Mouse (Mus musculus): ENCODE measurements around the gene Mfsd11.
"Not testable (repeated sequence)": the region's sequence is repeated elsewhere in the genome, so short reads cannot be mapped to it uniquely, and the experiment has no call there.

The Mfsd11 gene

DNA sequence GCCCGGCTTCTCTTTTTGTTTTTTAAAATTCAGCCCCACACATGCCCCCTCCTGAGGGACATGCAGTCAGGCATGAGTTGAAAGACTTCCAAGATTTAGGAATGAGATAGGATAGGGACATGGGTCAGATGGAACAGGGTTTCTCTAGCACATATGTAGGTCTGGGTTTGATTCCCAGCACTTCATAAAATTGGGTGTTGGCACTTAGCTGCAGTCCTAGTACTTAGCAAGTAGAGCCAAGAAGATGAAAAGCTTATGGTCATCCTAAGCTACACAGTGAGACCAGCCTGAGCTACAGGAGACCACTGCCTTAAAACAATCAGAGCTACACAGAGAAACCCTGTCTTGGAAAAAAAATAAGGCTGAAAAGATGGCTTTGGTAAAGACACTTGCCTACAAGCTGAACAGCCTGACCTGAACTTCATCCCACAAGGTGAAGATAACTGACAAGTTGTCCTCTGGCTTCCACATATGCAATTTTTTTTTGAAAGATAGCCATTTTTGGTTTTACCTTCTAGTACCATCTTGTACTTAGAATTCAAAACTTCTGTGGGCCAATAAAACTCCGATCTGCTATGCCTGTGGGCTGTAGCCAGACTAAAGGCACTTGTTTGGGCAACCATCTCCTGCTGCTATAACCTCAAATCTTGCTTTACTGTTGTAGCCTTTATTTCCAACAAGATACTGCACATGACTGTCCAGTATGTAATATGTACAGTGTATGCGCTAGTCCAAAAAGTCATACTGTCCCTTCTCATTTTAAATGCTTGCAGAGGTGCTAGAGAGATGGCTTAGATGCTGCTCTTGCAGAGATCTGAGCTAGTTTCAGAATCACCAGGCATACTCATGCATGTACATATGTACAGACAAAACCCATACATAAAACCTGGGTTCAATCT is 4.8 kb upstream of the Mfsd11 start:
- DNase-seq (ENCODE audit: low read depth, low spot score) = no peak

GRCm38 (mm10) chr11:116848086-116848876 is 4.0 kb upstream of the Mfsd11 start:
- DNase-seq (ENCODE audit: low read depth, low spot score) = no peak

DNA sequence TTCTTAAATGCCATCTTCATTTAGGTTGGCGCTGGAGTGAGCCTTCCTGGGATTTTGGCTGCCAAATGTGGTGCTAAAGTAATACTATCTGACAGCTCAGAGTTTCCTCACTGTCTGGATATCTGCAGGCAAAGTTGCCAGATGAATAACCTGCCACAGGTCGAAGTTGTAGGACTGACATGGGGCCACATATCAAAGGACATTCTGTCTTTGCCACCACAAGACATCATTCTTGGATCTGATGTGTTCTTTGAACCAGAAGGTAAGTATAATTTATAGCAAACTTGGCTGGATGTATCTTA is 3.4 kb upstream of the Mfsd11 start:
- DNase-seq (ENCODE audit: low read depth, low spot score) = not testable (repeated sequence)

GRCm38 (mm10) chr11:116849587-116849986 is 2.7 kb upstream of the Mfsd11 start:
- no peak for DNase-seq (ENCODE audit: low read depth, low spot score)

DNA sequence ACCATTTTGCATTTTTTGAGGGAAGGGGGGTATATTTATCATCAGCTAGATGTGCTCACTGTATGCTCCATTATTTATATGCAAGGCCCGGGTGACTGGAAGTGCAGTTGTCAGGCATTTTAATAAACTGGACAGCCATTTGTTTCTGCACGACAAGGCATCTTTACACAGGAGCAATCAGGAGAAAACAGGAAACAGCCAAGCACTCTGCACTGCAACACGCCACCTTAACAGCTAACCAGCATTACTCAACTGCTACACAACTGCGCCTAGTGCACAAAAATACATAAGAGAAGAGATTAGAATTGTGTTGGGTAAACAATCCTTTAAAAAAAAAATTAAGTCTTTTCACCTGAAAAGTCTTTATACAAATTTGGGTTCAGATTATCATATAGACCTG is 2.2 kb upstream of the Mfsd11 start:
- no peak for DNase-seq (ENCODE audit: low read depth, low spot score)

- no peak for DNase-seq (ENCODE audit: low read depth, low spot score)
Measured at GRCm38 (mm10) chr11:116850833-116851477, 1.3 kb upstream of the Mfsd11 start.

DNA sequence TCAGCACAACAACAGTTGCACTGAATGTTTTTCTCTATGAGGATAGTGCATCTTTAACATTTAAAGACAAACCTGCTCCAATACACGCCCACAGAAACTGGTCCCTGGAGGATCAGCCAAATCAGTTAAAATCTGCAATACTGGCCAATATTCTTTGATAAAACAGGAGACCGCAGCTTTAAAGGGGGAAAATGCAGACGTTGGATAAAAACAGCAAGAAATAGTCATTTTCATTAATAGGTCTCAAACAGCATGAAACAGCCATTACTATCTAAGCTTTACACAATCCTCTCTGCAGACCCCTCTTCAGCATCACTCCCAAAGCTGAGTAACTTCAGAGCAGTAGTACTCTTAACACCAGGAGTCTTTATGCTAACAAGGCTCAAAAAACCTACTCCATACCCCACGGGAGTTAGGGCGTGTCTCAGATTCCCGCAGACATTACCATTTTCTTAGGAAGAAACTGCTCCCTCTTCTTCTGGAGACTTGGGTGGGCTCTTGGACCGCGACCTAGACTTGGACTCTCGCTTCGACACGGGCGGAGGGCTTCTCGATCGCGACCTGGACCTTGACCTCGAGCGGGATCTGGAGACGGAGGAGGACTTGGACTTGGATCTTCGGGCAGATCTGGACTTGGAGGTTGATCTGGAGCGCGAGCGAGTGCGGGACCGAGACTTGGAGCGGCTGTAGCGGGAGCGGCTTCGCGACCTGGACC is 507 bp upstream of the Mfsd11 start:
- DNase-seq (ENCODE audit: low read depth, low spot score) = no peak

- DNase-seq (ENCODE audit: low read depth, low spot score) = peak; percentile 95
Measured at GRCm38 (mm10) chr11:116852891-116853511, 761 bp downstream of the Mfsd11 start, which contains the start of gene Srsf2. Srsf2 (minus strand) TSS chr11:116853094.

GRCm38 (mm10) chr11:116853512-116853928 is 1.3 kb downstream of the Mfsd11 start:
- DNase-seq (ENCODE audit: low read depth, low spot score) = peak; percentile 85

DNA sequence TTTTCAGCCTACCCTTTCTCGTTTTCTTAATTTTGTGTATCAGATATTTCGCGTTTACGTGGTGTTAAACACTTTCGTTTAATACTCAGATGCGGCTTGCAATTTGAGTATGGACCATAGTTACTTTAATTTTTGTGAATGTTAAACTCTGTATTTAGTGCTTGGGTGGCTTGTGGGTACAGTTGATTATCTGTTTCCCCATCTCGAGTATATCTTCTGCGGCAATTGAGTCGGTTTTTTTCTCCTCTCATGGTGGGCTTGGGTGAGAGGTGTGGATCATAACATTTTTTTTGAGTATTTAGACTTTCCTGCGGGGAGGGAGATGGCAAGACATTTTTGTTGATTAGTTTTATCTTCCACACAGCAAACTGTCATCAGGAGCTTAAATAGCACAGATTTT is 2.0 kb downstream of the Mfsd11 start:
- no peak for DNase-seq (ENCODE audit: low read depth, low spot score)

- DNase-seq (ENCODE audit: low read depth, low spot score) = no peak
Measured at GRCm38 (mm10) chr11:116857183-116857850, 5.1 kb downstream of the Mfsd11 start.

DNA sequence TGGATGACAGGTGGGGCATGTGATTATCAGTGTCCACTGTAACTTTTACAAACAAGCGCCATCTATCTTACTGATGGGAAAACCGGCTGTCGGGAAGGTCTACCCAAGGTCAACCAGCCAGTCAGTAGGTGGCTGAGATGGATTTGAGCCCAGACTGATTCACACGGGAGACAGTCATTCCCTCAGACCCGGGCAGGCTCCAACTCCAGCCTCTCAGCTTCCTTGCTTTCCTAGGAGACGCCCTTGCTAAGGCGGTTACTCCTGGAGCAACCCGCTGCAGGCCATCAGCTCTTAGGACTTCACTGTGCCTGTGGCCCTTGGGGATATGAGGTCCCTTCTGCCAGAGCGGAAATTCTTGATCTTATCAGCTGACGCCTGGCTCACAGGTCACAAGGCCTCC is 12.2 kb downstream of the Mfsd11 start:
- no peak for DNase-seq (ENCODE audit: low read depth, low spot score)

DNA sequence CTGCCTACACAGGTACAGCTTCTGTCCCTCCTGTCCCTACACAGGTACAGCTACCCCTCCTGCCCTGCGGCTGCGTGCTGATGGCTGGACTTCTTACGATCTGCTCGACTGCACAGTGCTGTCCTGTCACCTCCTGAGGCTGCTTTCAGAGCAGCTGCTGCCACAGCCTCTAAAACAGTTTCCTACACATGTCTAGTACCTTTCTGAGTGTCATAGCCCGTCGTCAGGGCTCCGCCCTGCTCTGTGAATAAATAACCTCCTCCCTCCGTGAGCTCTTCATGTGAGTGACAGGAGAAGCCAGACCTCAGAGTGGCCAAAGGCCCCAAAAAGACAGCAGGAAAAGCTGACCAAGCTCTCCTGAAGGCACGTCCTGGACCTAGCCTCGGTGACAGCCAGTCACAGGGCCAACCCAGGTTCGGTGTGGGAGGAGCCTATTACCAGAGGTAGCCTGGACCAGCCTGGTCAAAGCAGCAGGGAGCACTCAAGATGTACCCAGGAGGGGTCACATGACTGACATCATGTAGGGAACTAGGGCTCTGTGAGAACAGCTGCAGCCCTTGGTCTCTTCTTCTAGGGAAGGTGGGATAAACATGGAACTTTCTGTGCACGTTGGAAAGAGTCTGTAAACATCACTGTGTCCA is 13.8 kb downstream of the Mfsd11 start:
- no peak for DNase-seq (ENCODE audit: low read depth, low spot score)

- no peak for DNase-seq (ENCODE audit: low read depth, low spot score)
Measured at GRCm38 (mm10) chr11:116868129-116868528, 15.9 kb downstream of the Mfsd11 start.

GRCm38 (mm10) chr11:116869223-116869622 is 17.0 kb downstream of the Mfsd11 start:
- no peak for DNase-seq (ENCODE audit: low read depth, low spot score)

GRCm38 (mm10) chr11:116869641-116870040 is 17.4 kb downstream of the Mfsd11 start:
- DNase-seq (ENCODE audit: low read depth, low spot score) = no peak

GRCm38 (mm10) chr11:116871538-116871937 is 19.3 kb downstream of the Mfsd11 start:
- no peak for DNase-seq (ENCODE audit: low read depth, low spot score)

DNA sequence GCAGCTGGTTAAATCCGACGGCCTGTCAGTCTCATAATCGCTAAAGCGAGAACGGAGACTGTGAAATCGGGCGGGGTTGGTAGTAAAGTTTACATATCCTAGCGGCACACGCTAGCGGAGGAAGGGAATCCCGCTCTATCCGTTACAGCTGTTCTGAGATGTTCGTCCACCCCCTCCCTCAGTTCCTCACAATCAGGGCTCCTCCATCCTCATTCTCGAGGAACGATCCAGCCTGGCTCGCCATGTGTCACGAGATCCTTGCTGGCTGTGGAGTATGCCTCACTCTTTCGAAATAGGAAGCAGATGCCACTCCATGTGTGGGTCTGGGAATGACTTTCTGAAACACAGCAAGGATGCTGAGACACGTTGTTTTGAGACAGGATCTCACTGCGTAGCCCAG is 21.7 kb downstream of the Mfsd11 start:
- DNase-seq (ENCODE audit: low read depth, low spot score) = no peak

- DNase-seq (ENCODE audit: low read depth, low spot score) = no peak
Measured at GRCm38 (mm10) chr11:116878454-116878853, 26.2 kb downstream of the Mfsd11 start.

DNA sequence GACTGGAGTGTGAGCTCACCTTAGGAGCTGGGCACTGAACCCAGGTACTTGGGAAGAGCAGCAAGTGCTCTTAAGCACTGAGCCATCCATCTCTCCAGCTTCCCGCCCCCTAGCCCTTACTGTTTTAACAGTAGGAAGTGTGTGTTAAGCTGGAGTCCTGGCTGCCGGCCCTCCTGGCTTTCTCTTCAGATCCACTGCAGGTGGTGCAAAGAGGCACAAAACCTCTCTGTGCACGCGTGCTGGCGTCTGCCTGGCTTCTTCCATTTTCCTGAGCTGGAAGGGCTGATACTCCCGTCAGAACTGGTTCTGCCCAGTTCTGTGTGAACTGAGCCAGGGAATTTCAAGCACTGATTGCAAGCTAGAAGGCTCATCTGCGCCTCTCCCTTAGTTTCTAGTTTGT is 28.6 kb downstream of the Mfsd11 start:
- no peak for DNase-seq (ENCODE audit: low read depth, low spot score)
